Mouse (Mus musculus) E14TG2a.4 (cell line): Measurements from ENCODE around the gene Erich6b.

Experiments
- H3K27me3 ChIP-seq: 2 replicates; pipeline ENCODE4 v1.6.1; 2014; ENCODE audit warnings: low read length, control low read depth; ENCODE audit not compliant: insufficient read depth
- H3K36me3 ChIP-seq: 2 replicates; pipeline ENCODE4 v1.6.1; 2014; ENCODE audit warnings: low read length, control low read depth; ENCODE audit not compliant: insufficient read depth
- H3K4me1 ChIP-seq: replicated peaks from 2 replicates; pipeline ENCODE4 v1.6.1; 2014; ENCODE audit warnings: low read depth, low read length, control low read depth
- H3K4me3 ChIP-seq: replicated peaks from 2 replicates; pipeline ENCODE4 v1.5.1; 2014; ENCODE audit warnings: mild to moderate bottlenecking, low read length
- H3K9me3 ChIP-seq: 2 replicates; pipeline ENCODE4 v1.6.1; 2014; ENCODE audit warnings: low read length, control low read depth
- CTCF ChIP-seq: conservative IDR thresholded peaks from 2 replicates; pipeline ENCODE4 v1.5.1; 2014; ENCODE audit warnings: low read length
- NANOG ChIP-seq: IDR thresholded peaks from 2 replicates; pipeline ENCODE4 v1.6.1; 2014; ENCODE audit warnings: borderline replicate concordance, low read length, mixed read lengths
- POU5F1 ChIP-seq: IDR thresholded peaks from 2 replicates; pipeline ENCODE4 v1.6.1; 2014; ENCODE audit warnings: low read length, borderline replicate concordance

The Erich6b gene

GRCm38 (mm10) chr14:75642080-75642479 is at the start of gene Erich6b:
TSS of gene Erich6b (plus strand) at chr14:75642259.
- H3K4me3 ChIP-seq: no peak within 1 kb of the TSS
- no peaks in the 10 kb centered on the region for H3K36me3 ChIP-seq
- H3K9me3 ChIP-seq: no peaks in the 10 kb centered on the region
- H3K27me3 ChIP-seq: no peaks in the 10 kb centered on the region
- H3K4me1 ChIP-seq: 0 out of 2 replicates have a peak, but pooled peaks cover 1% of the 10 kb centered on the region
- no peak for TF ChIP-seq CTCF
- TF ChIP-seq NANOG: no peak
- TF ChIP-seq POU5F1: no peak

- TF ChIP-seq POU5F1 (no peak), CTCF (no peak), NANOG (no peak)
Measured at GRCm38 (mm10) chr14:75592978-75593377, 49.1 kb upstream of the Erich6b start, which contains the start of gene Spert. TSS of gene Spert (minus strand) at chr14:75593116.

GRCm38 (mm10) chr14:75609176-75609575 is 32.9 kb upstream of the Erich6b start:
- no peaks in the 10 kb centered on the region for H3K9me3 ChIP-seq
- H3K4me3 ChIP-seq: no peak overlapping the region
- H3K4me1 ChIP-seq: no peaks in the 10 kb centered on the region
- no peak for TF ChIP-seq NANOG
- no peaks in the 10 kb centered on the region for H3K27me3 ChIP-seq
- no peaks in the 10 kb centered on the region for H3K36me3 ChIP-seq

More at GRCm38 (mm10) chr14:75592978-75593377, 49.1 kb upstream of the Erich6b start, which contains the start of gene Spert:
- Histone ChIP-seq H3K27me3 (no peaks in the 10 kb centered on the region), H3K9me3 (no peaks in the 10 kb centered on the region), H3K4me3 (no peak within 1 kb of the TSS), H3K4me1 (no peaks in the 10 kb centered on the region), H3K36me3 (no peaks in the 10 kb centered on the region)

GRCm38 (mm10) chr14:75616375-75616774 is 25.7 kb upstream of the Erich6b start:
- Histone ChIP-seq H3K36me3 (no peaks in the 10 kb centered on the region), H3K27me3 (no peaks in the 10 kb centered on the region), H3K4me3 (no peak overlapping the region), H3K9me3 (no peaks in the 10 kb centered on the region), H3K4me1 (no peaks in the 10 kb centered on the region)
- TF ChIP-seq NANOG: no peak
- TF ChIP-seq POU5F1: no peak

GRCm38 (mm10) chr14:75622984-75623383 is 19.1 kb upstream of the Erich6b start:
- Histone ChIP-seq H3K4me1 (no peaks in the 10 kb centered on the region), H3K4me3 (no peak overlapping the region), H3K9me3 (no peaks in the 10 kb centered on the region), H3K36me3 (no peaks in the 10 kb centered on the region), H3K27me3 (no peaks in the 10 kb centered on the region)
- TF ChIP-seq NANOG: no peak
- TF ChIP-seq POU5F1: no peak
- TF ChIP-seq CTCF: no peak

- TF ChIP-seq NANOG (no peak), POU5F1 (no peak), CTCF (no peak)
- Histone ChIP-seq H3K27me3 (no peaks in the 10 kb centered on the region), H3K4me3 (no peak overlapping the region), H3K36me3 (no peaks in the 10 kb centered on the region), H3K4me1 (no peaks in the 10 kb centered on the region), H3K9me3 (peaks cover 15% of the 10 kb centered on the region)
Measured at GRCm38 (mm10) chr14:75628870-75629269, 13.2 kb upstream of the Erich6b start.

- peaks cover 15% of the 10 kb centered on the region for H3K9me3 ChIP-seq
- no peaks in the 10 kb centered on the region for H3K4me1 ChIP-seq
- TF ChIP-seq CTCF (no peak), NANOG (no peak), POU5F1 (no peak)
- H3K36me3 ChIP-seq: no peaks in the 10 kb centered on the region
- H3K27me3 ChIP-seq: no peaks in the 10 kb centered on the region
- H3K4me3 ChIP-seq: no peak overlapping the region
Measured at GRCm38 (mm10) chr14:75635350-75635749, 6.7 kb upstream of the Erich6b start.

- TF ChIP-seq NANOG: no peak
- TF ChIP-seq CTCF: no peak
- TF ChIP-seq POU5F1: no peak
Measured at GRCm38 (mm10) chr14:75636107-75636506, 6.0 kb upstream of the Erich6b start.

GRCm38 (mm10) chr14:75637641-75638040 is 4.4 kb upstream of the Erich6b start:
- H3K4me1 ChIP-seq: no peaks in the 10 kb centered on the region
- H3K9me3 ChIP-seq: no peaks in the 10 kb centered on the region
- H3K27me3 ChIP-seq: no peaks in the 10 kb centered on the region
- TF ChIP-seq CTCF: no peak
- no peak for TF ChIP-seq NANOG
- no peak for TF ChIP-seq POU5F1
- H3K36me3 ChIP-seq: no peaks in the 10 kb centered on the region
- H3K4me3 ChIP-seq: no peak overlapping the region

More at GRCm38 (mm10) chr14:75636107-75636506, 6.0 kb upstream of the Erich6b start:
- no peaks in the 10 kb centered on the region for H3K4me1 ChIP-seq
- no peak overlapping the region for H3K4me3 ChIP-seq
- no peaks in the 10 kb centered on the region for H3K36me3 ChIP-seq
- peaks cover 9% of the 10 kb centered on the region for H3K9me3 ChIP-seq
- H3K27me3 ChIP-seq: no peaks in the 10 kb centered on the region
